Mouse (Mus musculus) thymus, adult 2 months (tissue): Measurements from ENCODE around the gene Lrtm1. TPM values are rescaled to one million over a fixed set of nuclear protein-coding genes. Genes with fewer than 3 reads are reported as not detected.

Experiments used
- DNase-seq: peaks from one replicate; pipeline ENCODE4 v3.0.0; 2021
- H3K27ac ChIP-seq: fragments of 200-500 bp; 2 replicates; pipeline ENCODE4 v1.5.1; 2012; ENCODE audit warnings: low read length, control low read depth; ENCODE audit not compliant: control insufficient read depth, insufficient read depth
- H3K27me3 ChIP-seq: fragments of 200-500 bp; 2 replicates; pipeline ENCODE4 v1.6.1; 2012; ENCODE audit warnings: mild to moderate bottlenecking, low read length, moderate library complexity, mixed read lengths; ENCODE audit not compliant: control insufficient read depth, insufficient read depth
- H3K36me3 ChIP-seq: fragments of 200-500 bp; 2 replicates; pipeline ENCODE4 v1.6.1; 2012; ENCODE audit warnings: mild to moderate bottlenecking, low read length, moderate library complexity; ENCODE audit not compliant: control insufficient read depth, insufficient read depth
- H3K4me1 ChIP-seq: fragments of 200-500 bp; replicated peaks from 2 replicates; pipeline ENCODE4 v1.6.1; 2012; ENCODE audit warnings: low read length; ENCODE audit not compliant: control insufficient read depth, insufficient read depth
- H3K4me3 ChIP-seq: fragments of 200-500 bp; 2 replicates; pipeline ENCODE4 v1.5.1; 2012; ENCODE audit warnings: mild to moderate bottlenecking, low read length, control low read depth, moderate library complexity; ENCODE audit not compliant: control insufficient read depth, insufficient read depth
- CTCF ChIP-seq: fragments of 200-500 bp; IDR thresholded peaks from 2 replicates; pipeline ENCODE4 v1.5.1; 2012; ENCODE audit warnings: mild to moderate bottlenecking, control low read depth, low read length, moderate library complexity, borderline replicate concordance; ENCODE audit not compliant: control insufficient read depth, poor library complexity, insufficient read depth; ENCODE audit errors: extremely low read depth
- POLR2A ChIP-seq: fragments of 200-500 bp; IDR thresholded peaks from 2 replicates; pipeline ENCODE4 v1.6.1; 2012; ENCODE audit warnings: mild to moderate bottlenecking, low read length, control low read depth, moderate library complexity; ENCODE audit not compliant: control insufficient read depth, poor library complexity, insufficient read depth; ENCODE audit errors: extremely low read depth
- WGBS: fragments of 180-500 bp; shearing (Covaris S2); methylation state at CpG from one replicate; pipeline ENCODE4 v1.1.7; 2018; 5-methylcytosine and 5-hydroxymethylcytosine counted together
- polyA plus RNA-seq: library from polyadenylated mRNA; depleted of rRNA; stranded (reverse); fragments of >200 nt; gene quantifications from 2 replicates; pipeline ENCODE4 v1.2.3, GENCODE M21; 2012

Lrtm1 gene
- polyA plus RNA-seq, 1 experiment, result 3.9 TPM

- no peak overlapping the region for H3K4me3 ChIP-seq
- no peak for DNase-seq
- no peak for TF ChIP-seq CTCF
- no peak for TF ChIP-seq POLR2A
- H3K4me1 ChIP-seq, result no peaks in the 10 kb centered on the region
- WGBS, result 80% methylated on average over 7 of the region's 7 CpGs
- no peaks in the 10 kb centered on the region for H3K36me3 ChIP-seq
- H3K27me3 ChIP-seq, result no peaks in the 10 kb centered on the region
- H3K27ac ChIP-seq, result no peak overlapping the region
Observed at GRCm38 (mm10) chr14:29018316-29019000, 450 bp downstream of the Lrtm1 start.

GRCm38 (mm10) chr14:29021295-29021694 is 3.3 kb downstream of the Lrtm1 start:
- H3K27ac ChIP-seq, result no peak overlapping the region
- H3K4me1 ChIP-seq, result no peaks in the 10 kb centered on the region
- no peaks in the 10 kb centered on the region for H3K27me3 ChIP-seq
- no peak for DNase-seq
- H3K4me3 ChIP-seq, result no peak overlapping the region
- H3K36me3 ChIP-seq, result no peaks in the 10 kb centered on the region
- TF ChIP-seq CTCF (no peak), POLR2A (no peak)
- 82% methylated on average over 4 of the region's 4 CpGs for WGBS

- no peaks in the 10 kb centered on the region for H3K4me1 ChIP-seq
- no peaks in the 10 kb centered on the region for H3K36me3 ChIP-seq
- H3K27me3 ChIP-seq, result no peaks in the 10 kb centered on the region
- no peak overlapping the region for H3K27ac ChIP-seq
- TF ChIP-seq POLR2A, result no peak
- no peak for TF ChIP-seq CTCF
- 96% methylated on average over 4 of the region's 4 CpGs for WGBS
- DNase-seq, result no peak
- no peak overlapping the region for H3K4me3 ChIP-seq
Observed at GRCm38 (mm10) chr14:29023246-29023645, 5.2 kb downstream of the Lrtm1 start.

GRCm38 (mm10) chr14:29025335-29025734 is 7.3 kb downstream of the Lrtm1 start:
- WGBS, result 84% methylated on average over 6 of the region's 6 CpGs
- Histone ChIP-seq H3K4me3 (no peak overlapping the region), H3K36me3 (no peaks in the 10 kb centered on the region), H3K27ac (no peak overlapping the region), H3K4me1 (no peaks in the 10 kb centered on the region), H3K27me3 (no peaks in the 10 kb centered on the region)
- no peak for TF ChIP-seq CTCF
- TF ChIP-seq POLR2A, result no peak
- DNase-seq, result no peak

GRCm38 (mm10) chr14:29027276-29027675 is 9.3 kb downstream of the Lrtm1 start:
- Histone ChIP-seq H3K27me3 (no peaks in the 10 kb centered on the region), H3K4me3 (no peak overlapping the region), H3K27ac (no peak overlapping the region), H3K4me1 (no peaks in the 10 kb centered on the region), H3K36me3 (no peaks in the 10 kb centered on the region)
- TF ChIP-seq POLR2A (no peak), CTCF (no peak)
- 87% methylated on average over 5 of the region's 5 CpGs for WGBS
- no peak for DNase-seq

- WGBS, result 88% methylated on average over 6 of the region's 6 CpGs
- H3K36me3 ChIP-seq, result no peaks in the 10 kb centered on the region
- no peak overlapping the region for H3K27ac ChIP-seq
- no peak for DNase-seq
- H3K27me3 ChIP-seq, result no peaks in the 10 kb centered on the region
- no peak for TF ChIP-seq POLR2A
- no peak for TF ChIP-seq CTCF
- H3K4me1 ChIP-seq, result no peaks in the 10 kb centered on the region
- H3K4me3 ChIP-seq, result no peak overlapping the region
Observed at GRCm38 (mm10) chr14:29028391-29029106, 10.5 kb downstream of the Lrtm1 start.

- Histone ChIP-seq H3K4me1 (no peaks in the 10 kb centered on the region), H3K27ac (no peak overlapping the region), H3K4me3 (no peak overlapping the region), H3K36me3 (no peaks in the 10 kb centered on the region), H3K27me3 (no peaks in the 10 kb centered on the region)
- WGBS, result 93% methylated on average over 2 of the region's 2 CpGs
- no peak for DNase-seq
- TF ChIP-seq POLR2A (no peak), CTCF (no peak)
Observed at GRCm38 (mm10) chr14:29029107-29029469, 11.1 kb downstream of the Lrtm1 start.
